Mouse (Mus musculus): ENCODE measurements around the gene Tmem243. TPM values are rescaled to one million over a fixed set of nuclear protein-coding genes. Genes with fewer than 3 reads are reported as not detected.

Tmem243 gene
- total RNA-seq, 2 experiments from 2014 or later: 11.3 to 11.5 TPM

DNA sequence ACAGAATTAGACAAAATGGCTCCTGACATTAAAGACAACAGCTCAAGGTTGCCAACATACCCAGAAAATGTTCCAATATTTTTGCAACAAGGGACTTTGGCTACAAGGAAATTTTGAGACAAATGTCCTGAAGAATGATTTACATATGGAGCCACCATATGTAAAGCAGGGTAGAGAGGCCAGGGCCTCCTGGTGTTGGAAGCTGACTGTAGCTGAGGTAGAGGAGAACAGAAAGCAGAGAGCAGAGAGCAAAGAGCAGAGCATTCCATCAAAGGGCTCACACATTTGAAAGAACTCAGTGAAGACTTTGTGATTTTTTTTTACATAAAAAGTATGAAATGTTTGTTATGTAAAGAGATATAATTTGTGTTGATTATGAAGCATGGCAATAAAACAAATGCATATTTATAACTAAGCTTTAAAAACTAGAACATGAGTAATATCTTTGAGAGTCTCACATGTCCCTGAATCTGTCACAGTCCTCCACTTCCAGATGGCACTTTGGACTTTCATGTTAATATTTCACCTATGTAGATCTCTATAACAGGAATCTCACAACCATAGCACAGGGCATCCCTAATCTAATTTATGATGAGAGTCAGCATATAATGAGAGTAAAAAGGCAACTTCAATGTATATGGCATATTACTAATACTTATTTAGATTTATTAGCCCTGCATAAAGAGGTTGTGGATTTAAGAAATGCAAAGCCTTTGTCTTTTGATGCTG is 20.5 kb upstream of the Tmem243 start:
- no peak for TF ChIP-seq CTCF (IDR thresholded peaks at IDR 0.05)
- DNase-seq (ENCODE audit: extremely low spot score in 1 of 2, low spot score in 2 of 2): no peak
- H3K4me3 ChIP-seq: no peak overlapping the region
- no peak overlapping the region for H3K27ac ChIP-seq
- intact Hi-C loops (cut with DNase I): loop anchor here (10.0 kb wide), 1 partner anchor 345 kb away; no protein-coding TSS in a partner anchor

DNA sequence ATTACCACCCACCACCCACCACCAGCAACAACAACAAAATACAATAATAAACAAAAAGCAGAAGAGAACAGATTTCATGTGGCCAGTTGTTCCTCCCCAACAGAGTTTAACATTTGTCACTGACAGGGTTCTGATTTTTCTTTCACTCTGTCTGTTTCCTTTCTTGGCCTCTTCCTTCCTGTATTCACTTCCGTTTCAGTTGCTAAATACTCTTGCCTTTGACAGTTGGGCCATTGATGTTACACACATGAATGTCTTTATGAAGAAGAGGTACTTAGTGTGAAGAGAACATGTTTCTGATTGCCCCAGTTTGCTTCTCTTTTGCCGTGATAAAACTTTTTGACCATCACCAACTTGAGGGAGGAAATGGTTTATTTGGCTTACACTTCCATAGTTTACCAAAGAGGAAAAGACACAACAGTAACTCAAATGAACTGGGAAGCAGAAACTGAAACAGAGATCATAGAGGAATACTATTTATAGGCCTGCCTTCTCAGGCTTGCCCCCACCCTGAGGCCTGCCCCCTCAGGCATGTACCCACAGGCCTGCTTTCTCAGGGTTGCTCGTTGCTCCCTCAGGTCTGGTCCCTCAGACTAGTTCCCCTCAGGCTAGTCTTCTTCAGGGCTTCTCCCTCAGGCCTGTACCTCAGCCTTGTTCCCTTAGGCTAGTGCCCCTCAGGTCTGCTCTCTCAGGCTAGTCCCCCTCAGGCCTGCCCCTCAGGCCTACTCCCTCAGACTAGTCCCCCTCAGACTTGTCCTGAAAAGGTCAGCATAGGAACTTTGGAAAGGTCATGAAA is 13.3 kb upstream of the Tmem243 start:
- Histone ChIP-seq H3K27ac (no peak overlapping the region), H3K4me3 (no peak overlapping the region)
- DNase-seq (ENCODE audit: extremely low spot score in 1 of 2, low spot score in 2 of 2): no peak
- TF ChIP-seq CTCF (IDR thresholded peaks at IDR 0.05): no peak
- intact Hi-C loops (cut with DNase I): no loop called here

DNA sequence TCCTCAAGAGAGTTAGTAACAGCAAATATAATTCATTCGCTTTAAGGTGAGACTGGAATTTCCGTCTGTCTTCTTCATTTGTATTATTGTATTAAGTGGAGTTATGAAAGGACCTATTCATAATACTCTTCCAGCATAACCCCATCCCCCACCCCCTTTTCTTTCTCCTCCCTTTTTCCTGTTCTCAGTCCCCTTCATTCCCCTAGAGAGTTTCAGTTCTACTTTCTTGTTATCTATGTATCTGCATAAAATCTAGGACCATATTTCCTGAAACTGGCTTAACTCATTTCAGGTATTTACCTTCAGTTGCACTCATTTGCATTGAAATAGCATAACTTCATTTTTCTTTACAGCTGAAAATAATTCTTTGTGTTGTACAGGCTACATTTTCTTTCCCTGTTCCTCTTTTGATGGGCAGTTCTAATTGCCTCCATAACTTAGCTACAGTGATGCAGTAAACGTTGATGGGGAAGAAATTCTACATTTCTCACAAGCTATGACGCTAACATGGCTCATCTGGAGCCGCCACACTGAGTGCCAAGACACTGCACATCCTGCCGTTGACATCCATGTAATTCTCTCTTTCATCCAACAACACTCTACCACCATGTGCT is 9.9 kb upstream of the Tmem243 start:
- TF ChIP-seq CTCF (IDR thresholded peaks at IDR 0.05): no peak
- DNase-seq (ENCODE audit: extremely low spot score in 1 of 2, low spot score in 2 of 2): no peak
- Histone ChIP-seq H3K27ac (no peak overlapping the region), H3K4me3 (no peak overlapping the region)
- intact Hi-C loops (cut with DNase I): no loop called here

DNA sequence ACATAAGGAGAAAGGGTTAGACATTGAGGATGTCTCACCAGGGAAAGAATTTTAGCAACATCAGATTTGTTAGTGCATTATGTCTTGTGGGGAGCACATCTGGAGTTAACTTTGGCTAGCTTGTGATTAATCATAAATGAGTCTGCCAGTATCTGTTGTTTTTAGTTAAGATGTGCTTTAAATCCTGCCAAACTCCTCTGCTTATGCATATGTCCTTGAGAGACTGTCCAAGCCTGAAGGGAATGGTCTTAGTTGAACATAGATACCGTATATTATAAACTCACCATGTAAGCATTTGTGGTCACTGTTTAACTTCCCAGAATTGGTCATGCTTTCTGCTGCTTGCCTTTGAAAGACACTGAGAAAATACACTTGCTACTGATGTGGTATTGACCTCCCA is 7.8 kb upstream of the Tmem243 start:
- no peak for DNase-seq (ENCODE audit: extremely low spot score in 1 of 2, low spot score in 2 of 2)
- intact Hi-C loops (cut with DNase I): no loop called here
- H3K4me3 ChIP-seq: no peak overlapping the region
- no peak for TF ChIP-seq CTCF (IDR thresholded peaks at IDR 0.05)
- no peak overlapping the region for H3K27ac ChIP-seq

DNA sequence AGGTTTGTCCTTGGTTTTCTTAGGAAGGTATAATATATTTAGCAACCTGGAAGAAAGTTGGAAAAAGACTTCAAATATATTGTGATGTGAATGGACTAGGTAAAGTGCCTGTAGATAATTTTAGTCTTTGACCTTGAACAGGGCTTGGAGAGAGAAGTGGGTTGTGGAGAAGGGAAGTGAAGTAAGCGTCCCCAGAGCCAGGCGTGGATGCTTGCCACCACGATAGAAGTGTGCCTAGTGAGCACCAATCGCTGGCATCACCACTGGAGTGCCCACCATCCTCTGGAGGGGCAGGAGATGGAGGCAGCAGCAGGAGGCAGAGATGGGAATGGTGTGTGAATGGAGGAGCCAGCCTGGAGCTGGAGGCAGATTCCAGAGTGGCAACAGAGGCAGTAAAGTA is 7.0 kb upstream of the Tmem243 start:
- DNase-seq (ENCODE audit: extremely low spot score in 1 of 2, low spot score in 2 of 2): no peak
- no peak for TF ChIP-seq CTCF (IDR thresholded peaks at IDR 0.05)
- Histone ChIP-seq H3K4me3 (no peak overlapping the region), H3K27ac (no peak overlapping the region)
- intact Hi-C loops (cut with DNase I): no loop called here

DNA sequence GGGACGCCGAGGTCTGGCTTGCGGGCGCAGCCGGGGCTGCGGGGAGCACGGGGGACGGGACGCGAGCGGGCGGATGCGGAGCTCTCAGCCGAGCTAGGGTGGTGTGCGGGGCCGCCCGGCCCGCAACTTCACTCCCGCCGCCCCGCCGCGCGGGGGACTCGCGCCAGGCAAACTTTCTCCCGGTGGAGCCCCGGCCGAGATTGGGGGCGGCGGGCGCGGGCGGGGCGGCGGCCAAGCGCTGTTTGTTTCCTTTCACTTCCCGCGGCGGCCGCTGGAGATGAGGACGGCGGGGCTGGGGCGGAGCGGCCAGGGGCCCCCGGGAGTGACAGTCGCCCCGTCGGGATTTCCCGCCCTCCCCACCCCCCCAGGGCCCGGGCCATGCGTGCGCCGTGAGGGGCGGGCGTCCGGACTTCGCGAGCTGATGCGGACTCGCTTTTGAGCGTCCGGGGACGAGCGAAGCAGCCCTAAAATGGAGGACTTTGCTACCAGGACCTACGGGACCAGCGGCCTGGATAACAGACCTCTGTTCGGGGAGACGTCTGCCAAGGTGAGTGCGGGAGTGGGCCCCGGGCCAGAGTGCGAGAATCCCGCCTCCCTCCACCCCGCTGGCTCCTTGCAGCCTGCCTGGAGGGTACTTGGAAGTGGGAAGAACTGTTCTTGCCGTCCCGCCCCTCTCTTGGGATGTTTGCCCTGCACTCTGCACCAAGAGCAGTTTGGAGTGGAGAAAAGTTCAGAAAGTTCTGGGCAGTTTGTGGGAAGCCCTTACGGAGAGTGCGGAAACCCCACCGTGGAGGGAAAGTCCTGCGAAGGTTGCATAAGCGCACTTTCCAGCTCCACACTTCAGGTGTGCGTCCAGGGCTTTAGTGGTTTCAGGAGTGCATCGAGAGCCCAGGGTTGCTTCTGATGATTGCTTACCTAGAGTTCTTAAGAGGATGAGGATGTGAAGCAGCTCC is 657 bp downstream of the Tmem243 start:
- TF ChIP-seq CTCF (IDR thresholded peaks at IDR 0.05): peak; percentile 4; the same call in 1 of the 2 replicates
- H3K27ac ChIP-seq: peak overlapping the region; percentile 55; the same call in 1 of the 2 replicates
- H3K4me3 ChIP-seq: peak overlapping the region; percentile 85
- peak; percentile 18 to 26 for DNase-seq (ENCODE audit: extremely low spot score in 1 of 2, low spot score in 2 of 2)
- intact Hi-C loops (cut with DNase I): loop anchor here (5.0 kb wide), 1 partner anchor 104 kb away; the partner anchor contains the start of gene Crot

DNA sequence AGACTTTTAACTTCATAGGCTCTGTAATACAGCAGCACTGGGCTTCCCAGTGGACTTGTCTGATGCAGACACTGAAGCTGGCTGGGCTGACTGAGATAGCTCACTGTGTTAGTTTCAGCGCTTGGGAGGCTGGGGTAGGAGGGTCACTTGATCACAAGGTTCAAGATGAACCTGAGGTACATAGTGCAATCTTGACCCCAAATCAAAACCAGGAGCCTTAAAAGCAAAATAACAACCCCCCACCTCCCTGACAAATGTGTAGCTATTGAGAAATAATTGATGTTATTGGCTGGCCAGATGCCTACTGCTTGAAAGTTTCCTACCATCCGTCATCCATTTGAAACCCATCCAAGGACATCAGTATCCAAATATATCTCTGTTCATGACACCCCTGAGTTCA is 2.2 kb downstream of the Tmem243 start:
- intact Hi-C loops (cut with DNase I): loop anchor here (5.0 kb wide), 1 partner anchor 105 kb away; the partner anchor contains the start of gene Crot
- no peak for TF ChIP-seq CTCF (IDR thresholded peaks at IDR 0.05)
- Histone ChIP-seq H3K4me3 (no peak overlapping the region), H3K27ac (no peak overlapping the region)
- DNase-seq (ENCODE audit: extremely low spot score in 1 of 2, low spot score in 2 of 2): no peak

DNA sequence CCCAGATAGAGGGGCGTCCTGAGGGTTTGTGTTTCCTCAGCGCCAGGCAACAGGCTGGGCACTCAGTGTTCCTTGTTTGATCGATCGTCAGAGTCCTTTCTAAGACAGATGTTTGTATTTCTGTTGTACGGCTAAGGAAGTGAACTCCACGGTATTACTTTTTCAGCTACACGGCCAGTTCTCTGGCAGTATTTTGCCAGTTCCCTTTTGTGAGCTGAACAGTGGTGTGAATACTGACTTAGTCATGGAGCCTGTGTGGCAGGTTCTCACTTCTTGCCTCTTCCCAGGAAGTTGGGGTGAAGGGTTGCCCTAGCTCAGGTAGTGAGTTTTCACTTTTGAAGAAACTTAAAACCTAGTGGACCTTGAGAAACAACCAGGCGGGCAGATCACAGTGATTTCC is 3.5 kb downstream of the Tmem243 start:
- Histone ChIP-seq H3K27ac (no peak overlapping the region), H3K4me3 (no peak overlapping the region)
- no peak for TF ChIP-seq CTCF (IDR thresholded peaks at IDR 0.05)
- intact Hi-C loops (cut with DNase I): loop anchor here (5.0 kb wide), 1 partner anchor 107 kb away; the partner anchor contains the start of gene Crot
- DNase-seq (ENCODE audit: extremely low spot score in 1 of 2, low spot score in 2 of 2): no peak

DNA sequence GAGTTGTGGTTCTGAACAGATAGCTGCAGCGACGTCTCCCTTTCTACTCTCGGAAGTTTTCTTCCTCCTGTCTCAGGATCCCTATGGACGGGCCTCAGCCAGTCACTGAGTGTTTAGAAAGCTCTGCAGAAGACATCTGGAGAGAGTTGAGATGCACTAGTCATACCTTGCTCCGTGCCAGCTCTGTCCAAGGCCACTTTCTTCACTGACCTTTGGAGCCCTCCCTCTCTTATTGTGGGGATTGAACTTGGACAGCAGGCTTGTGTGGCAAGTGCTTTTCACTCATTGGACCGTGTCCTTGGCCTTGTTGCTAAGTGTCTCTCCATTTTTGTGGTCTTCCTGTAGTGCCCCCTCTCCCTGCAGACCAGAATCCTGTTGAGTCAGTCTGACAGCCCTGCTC is 6.3 kb downstream of the Tmem243 start:
- intact Hi-C loops (cut with DNase I): no loop called here
- TF ChIP-seq CTCF (IDR thresholded peaks at IDR 0.05): no peak
- Histone ChIP-seq H3K4me3 (no peak overlapping the region), H3K27ac (no peak overlapping the region)
- no peak for DNase-seq (ENCODE audit: extremely low spot score in 1 of 2, low spot score in 2 of 2)

DNA sequence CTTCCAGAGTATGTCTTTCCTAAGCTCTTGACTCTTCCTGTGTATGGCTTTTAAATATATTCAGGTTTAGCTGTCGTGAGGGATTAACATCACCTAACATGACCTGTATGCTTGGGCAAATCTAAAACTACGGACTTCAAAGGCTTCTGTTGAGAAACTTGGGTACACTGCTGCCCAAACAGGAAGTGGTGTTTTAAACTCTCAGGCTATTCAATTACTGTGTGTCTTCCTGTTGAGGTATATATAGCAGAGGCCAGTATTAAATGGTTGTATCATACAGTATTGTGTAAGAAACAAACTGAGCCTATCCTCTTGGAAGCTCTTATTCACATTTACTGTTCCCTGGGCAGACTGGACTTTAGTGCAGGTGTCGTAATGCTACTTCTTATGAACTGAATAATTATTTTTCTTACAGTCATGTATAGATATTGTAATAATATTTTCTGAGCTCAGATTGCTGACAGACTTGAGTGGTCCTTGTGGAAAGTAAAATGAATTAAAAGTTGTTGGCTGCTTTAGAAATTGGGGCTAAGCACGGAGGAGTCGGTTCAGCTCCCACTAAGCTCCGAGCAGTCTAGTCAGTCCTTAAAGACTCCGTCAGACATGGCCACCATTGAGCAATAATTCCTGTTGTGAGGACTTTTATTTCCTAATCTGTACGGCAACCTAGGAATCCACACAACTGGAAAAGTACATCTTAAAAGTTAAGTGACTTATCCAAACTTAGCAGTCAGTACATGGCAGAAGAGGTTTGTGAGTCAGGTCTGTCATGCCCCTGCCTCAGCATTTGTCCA is 7.0 kb downstream of the Tmem243 start:
- no peak for TF ChIP-seq CTCF (IDR thresholded peaks at IDR 0.05)
- H3K4me3 ChIP-seq: no peak overlapping the region
- H3K27ac ChIP-seq: no peak overlapping the region; the same call in 1 of the 2 replicates
- DNase-seq (ENCODE audit: extremely low spot score in 1 of 2, low spot score in 2 of 2): peak in 1 of 2 experiments; percentile 7
- intact Hi-C loops (cut with DNase I): no loop called here
